Mouse (Mus musculus) left cerebral cortex, adult 2 months (tissue): Measurements from ENCODE around the gene Endog. TPM values are rescaled to one million over a fixed set of nuclear protein-coding genes. Genes with fewer than 3 reads are reported as not detected.
"Not testable (repeated sequence)": the region's sequence is repeated elsewhere in the genome, so short reads cannot be mapped to it uniquely, and the experiment has no call there.

Experiments
- DNase-seq, 2 experiments: peaks; one replicate each; pipeline ENCODE4 v3.0.0; 2021 to 2022; ENCODE audit warnings: low spot score in 2 of 2, mixed read lengths in 1 of 2; ENCODE audit errors: extremely low spot score in 1 of 2
- H3K27ac ChIP-seq: fragments of 200-600 bp; 2 replicates; pipeline ENCODE4 v1.8.1; 2022
- H3K4me3 ChIP-seq: fragments of 200-600 bp; 2 replicates; pipeline ENCODE4 v1.8.1; 2022
- CTCF ChIP-seq: fragments of 200-600 bp; IDR thresholded peaks from 2 replicates; pipeline ENCODE4 v1.8.1; 2022; ENCODE audit warnings: antibody characterized with exemption, mild to moderate bottlenecking, moderate library complexity
- intact Hi-C: fragments of 180-260 bp; cut with DNase I; formaldehyde crosslinking; loops from one replicate; pipeline ENCODE4 v1.15.1; 2025
- long read RNA-seq, 2 experiments: library from polyadenylated mRNA; stranded (forward); transcript quantifications; one replicate each; pipeline ENCODE4 v2.0.0; 2021; ENCODE audit warnings: borderline mapping rate in 2 of 2
- total RNA-seq, 2 experiments: library from RNA; stranded (reverse); gene quantifications; 2 replicates each; pipeline ENCODE4 v1.2.3; 2021

Gene Endog
- 10 to 100 TPM; 20.9 to 21.4 TPM for total RNA-seq
- long read RNA-seq, experiment 1, transcript Endog-201 (3 exons, 1,063 nt): major isoform, 21 of 25 reads
- long read RNA-seq, experiment 1, partial matches to known transcripts: 1 of 25 reads
- long read RNA-seq, experiment 1, other reads (novel, unspliced or antisense): 3 of 25 reads
- long read RNA-seq, experiment 2, transcript Endog-201 (3 exons, 1,063 nt): major isoform, 13 of 18 reads
- long read RNA-seq, experiment 2, partial matches to known transcripts: 1 of 18 reads
- long read RNA-seq, experiment 2, other reads (novel, unspliced or antisense): 4 of 18 reads

- peak within 1 kb of the TSS; percentile 98 for H3K27ac ChIP-seq
- TF ChIP-seq CTCF: no peak
- intact Hi-C loops: loop anchor here (5.0 kb wide), 1 partner anchor 39 kb away; the partner anchor contains the start of gene Tbc1d13
- DNase-seq: peak; percentile 88 to 89
- H3K4me3 ChIP-seq: peak within 1 kb of the TSS; percentile 60
These were observed at the start of gene Endog for GRCm38 (mm10) chr2:30171371-30171996. Gene Endog, plus strand, starts transcription at chr2:30171493.

GRCm38 (mm10) chr2:30122766-30123165 lies 48.5 kb upstream of the Endog start:
- Histone ChIP-seq H3K4me3 (peak overlapping the region; percentile 79), H3K27ac (peak overlapping the region; percentile 99)
- intact Hi-C loops: loop anchor here (5.0 kb wide), 1 partner anchor 155 kb away; the partner anchor contains the start of gene Sptan1
- TF ChIP-seq CTCF: no peak
- no peak for DNase-seq

- no peak for DNase-seq
- intact Hi-C loops: loop anchor here (2.0 to 5.0 kb wide), 2 partner anchors 57 to 157 kb away; partner anchors contain the start of gene Sptan1
- H3K27ac ChIP-seq: peak overlapping the region; percentile 99
- peak overlapping the region; percentile 79 for H3K4me3 ChIP-seq
- TF ChIP-seq CTCF: no peak
These were observed 47.4 kb upstream of the Endog start for GRCm38 (mm10) chr2:30123729-30124471.

- TF ChIP-seq CTCF: no peak
- peak; percentile 93 to 94 for DNase-seq
- Histone ChIP-seq H3K27ac (peak within 1 kb of the TSS; percentile 99), H3K4me3 (peak within 1 kb of the TSS; percentile 79)
- intact Hi-C loops: loop anchor here (2.0 to 5.0 kb wide), 2 partner anchors 58 to 157 kb away; partner anchors contain the start of gene Sptan1
These were observed 46.6 kb upstream of the Endog start, which contains the start of gene Zer1 for GRCm38 (mm10) chr2:30124472-30125274. Gene Zer1, minus strand, starts transcription at chr2:30124585.

- TF ChIP-seq CTCF: peak; percentile 87
- Histone ChIP-seq H3K27ac (no peak overlapping the region), H3K4me3 (no peak overlapping the region)
- intact Hi-C loops: no loop called here
- DNase-seq: no peak
These were observed 42.5 kb upstream of the Endog start for GRCm38 (mm10) chr2:30128789-30129188.

DNA sequence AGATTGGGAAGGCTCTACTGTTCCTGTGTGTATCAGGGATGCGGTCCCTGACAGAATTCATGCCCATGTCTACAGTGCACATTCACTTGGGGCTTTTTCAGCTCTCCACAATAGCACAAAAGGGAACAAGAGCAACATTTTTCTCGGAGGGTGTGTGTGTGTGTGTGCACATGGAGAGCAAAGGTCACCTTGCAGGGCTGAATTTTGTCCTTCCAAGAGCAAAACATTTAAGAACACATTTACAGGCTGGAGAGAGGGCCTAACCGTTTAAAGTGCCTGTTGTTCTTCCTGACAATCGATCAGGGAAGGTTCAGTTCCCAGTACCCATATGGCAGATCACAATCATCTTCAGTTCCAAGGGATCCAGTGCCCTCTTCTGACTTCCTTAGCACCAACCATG lies 41.1 kb upstream of the Endog start:
- no peak for DNase-seq
- no peak for TF ChIP-seq CTCF
- intact Hi-C loops: loop anchor here (5.0 kb wide), 1 partner anchor 42 kb away; the partner anchor contains the start of gene Endog
- no peak overlapping the region for H3K27ac ChIP-seq
- H3K4me3 ChIP-seq: no peak overlapping the region

DNA sequence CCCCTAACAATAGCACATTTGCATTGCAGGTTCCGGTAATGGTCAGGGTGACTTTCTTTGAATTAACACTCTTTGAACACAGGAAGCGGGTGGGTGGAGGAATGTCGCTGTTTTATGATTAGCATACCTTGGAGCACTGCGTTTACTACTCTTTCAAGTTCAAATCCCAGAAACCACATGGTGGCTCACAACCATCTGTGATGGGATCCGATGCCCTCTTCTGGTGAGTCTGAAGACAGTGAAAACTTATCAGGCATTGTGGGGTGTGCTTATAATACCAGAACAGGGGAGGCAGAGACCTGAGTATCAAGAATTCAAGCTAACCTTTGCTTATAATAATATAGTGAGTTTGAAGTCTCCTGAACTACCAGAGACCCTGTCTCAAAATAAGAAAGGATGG lies 40.1 kb upstream of the Endog start:
- intact Hi-C loops: loop anchor here (5.0 kb wide), 1 partner anchor 41 kb away; the partner anchor contains the start of gene Endog
- not testable (repeated sequence) for H3K4me3 ChIP-seq, DNase-seq, H3K27ac ChIP-seq
- peak; percentile 16 for TF ChIP-seq CTCF

GRCm38 (mm10) chr2:30132801-30133612 lies 38.3 kb upstream of the Endog start:
- no peak for TF ChIP-seq CTCF
- no peak for DNase-seq
- H3K4me3 ChIP-seq: peak overlapping the region; percentile 96
- peak overlapping the region; percentile 83 for H3K27ac ChIP-seq
- intact Hi-C loops: loop anchor here (5.0 kb wide), 1 partner anchor 39 kb away; the partner anchor contains the start of gene Endog

DNA sequence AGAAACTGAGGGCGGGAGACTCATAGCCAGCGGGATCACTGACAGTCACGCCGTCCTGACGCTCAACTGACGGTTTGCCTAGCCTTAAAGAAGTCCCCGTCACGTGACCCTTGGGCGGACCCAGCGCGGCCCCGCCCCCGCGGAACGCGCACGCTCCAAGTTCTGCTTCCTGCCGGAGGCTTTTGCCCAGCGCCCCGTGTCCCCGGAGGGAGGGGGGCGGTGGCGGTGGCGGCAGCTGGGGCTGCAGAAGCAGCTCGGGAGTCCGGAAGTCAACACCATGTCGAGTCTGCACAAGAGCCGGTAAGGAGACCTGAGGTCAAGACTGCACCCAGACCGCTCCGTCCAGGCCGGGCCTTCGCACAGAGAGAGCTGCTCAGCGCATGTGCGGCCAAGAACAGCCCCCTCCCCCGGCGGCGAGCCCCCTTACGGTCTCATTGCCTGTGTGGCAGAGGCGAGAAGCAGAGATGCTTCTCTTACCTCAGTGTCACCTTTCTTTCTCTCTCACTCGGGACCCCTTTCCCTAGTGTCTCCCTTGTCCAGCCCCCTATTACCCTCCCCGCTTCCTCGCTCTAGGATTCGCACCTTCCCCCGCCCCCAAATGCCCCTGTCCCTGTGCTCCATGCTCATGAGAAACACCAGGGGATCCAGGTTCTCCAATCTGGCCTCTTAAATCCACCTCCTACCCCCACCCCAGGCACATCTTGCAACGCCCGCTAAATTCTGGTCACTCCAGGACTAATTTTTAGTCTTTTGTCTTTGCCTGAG lies 37.5 kb upstream of the Endog start, which contains the start of gene Tbc1d13:
Gene Tbc1d13 (plus strand): TSS at position 134 of the 765 bp plus-strand sequence.
- intact Hi-C loops: loop anchor here (5.0 kb wide), 1 partner anchor 39 kb away; the partner anchor contains the start of gene Endog
- Histone ChIP-seq H3K4me3 (peak within 1 kb of the TSS; percentile 96), H3K27ac (peak within 1 kb of the TSS; percentile 83)
- DNase-seq: peak; percentile 97 to 98
- TF ChIP-seq CTCF: no peak

DNA sequence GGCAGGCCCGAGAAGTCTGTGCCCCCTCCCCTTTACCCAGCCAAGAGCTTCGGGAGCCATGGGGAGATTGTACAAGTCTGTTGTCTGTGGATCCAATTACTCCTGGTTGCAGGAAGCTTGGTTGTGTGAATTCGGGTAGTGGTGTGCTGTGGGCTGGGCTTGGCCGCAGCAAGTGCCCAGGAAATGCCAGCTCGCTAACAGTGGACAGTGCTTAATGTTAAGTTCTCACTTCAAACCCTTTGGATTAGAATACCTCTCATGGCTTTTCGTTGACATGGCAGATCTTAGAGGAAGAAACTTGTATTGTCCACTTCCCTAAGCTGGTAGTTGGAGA lies 36.9 kb upstream of the Endog start:
- Histone ChIP-seq H3K4me3 (peak overlapping the region; percentile 96), H3K27ac (peak overlapping the region; percentile 83)
- intact Hi-C loops: loop anchor here (5.0 kb wide), 1 partner anchor 38 kb away; the partner anchor contains the start of gene Endog
- no peak for DNase-seq
- no peak for TF ChIP-seq CTCF
